Mouse (Mus musculus): ENCODE results near the gene Taar7a. TPM values are rescaled to one million over a fixed set of nuclear protein-coding genes. Genes with fewer than 3 reads are reported as not detected.

The Taar7a gene
- polyA plus RNA-seq, 1 experiment from 2014 or later: not detected

Other genes starting within 250 kb of the Taar7a start
- gene Rps12, start 206.2 kb downstream of the Taar7a start, polyA plus RNA-seq (2015; fragmentation: Nextera tagmentation; extraction: Ambion mirVana): 166 and 180 TPM in 2 replicates
- 16.7 and 20.1 TPM in 2 replicates for gene Slc18b1, start 196.5 kb downstream of the Taar7a start, polyA plus RNA-seq (2015; fragmentation: Nextera tagmentation; extraction: Ambion mirVana)
- 0.16 and 0.18 TPM in 2 replicates for gene Vnn3, start 142.0 kb downstream of the Taar7a start, polyA plus RNA-seq (2015; fragmentation: Nextera tagmentation; extraction: Ambion mirVana)
- gene Vnn1, start 98.8 kb downstream of the Taar7a start, polyA plus RNA-seq (2015; fragmentation: Nextera tagmentation; extraction: Ambion mirVana): 2.3 and 2.7 TPM in 2 replicates
- gene Taar1, start 73.1 kb downstream of the Taar7a start, polyA plus RNA-seq (2015; fragmentation: Nextera tagmentation; extraction: Ambion mirVana): not detected in 2 replicates
- gene Taar2, start 54.9 kb downstream of the Taar7a start, polyA plus RNA-seq (2015; fragmentation: Nextera tagmentation; extraction: Ambion mirVana): not detected in 2 replicates
- not detected in 2 replicates for gene Taar3, start 43.9 kb downstream of the Taar7a start, polyA plus RNA-seq (2015; fragmentation: Nextera tagmentation; extraction: Ambion mirVana)
- not detected in 2 replicates for gene Taar4, start 33.0 kb downstream of the Taar7a start, polyA plus RNA-seq (2015; fragmentation: Nextera tagmentation; extraction: Ambion mirVana)
- not detected in 2 replicates for gene Taar5, start 22.8 kb downstream of the Taar7a start, polyA plus RNA-seq (2015; fragmentation: Nextera tagmentation; extraction: Ambion mirVana)
- gene Taar6, start 7.8 kb downstream of the Taar7a start, polyA plus RNA-seq (2015; fragmentation: Nextera tagmentation; extraction: Ambion mirVana): not detected in 2 replicates
- not detected in 2 replicates for gene Taar7b, start 6.5 kb upstream of the Taar7a start, polyA plus RNA-seq (2015; fragmentation: Nextera tagmentation; extraction: Ambion mirVana)
- not detected in 2 replicates for gene Taar7d, start 33.7 kb upstream of the Taar7a start, polyA plus RNA-seq (2015; fragmentation: Nextera tagmentation; extraction: Ambion mirVana)
- not detected in 2 replicates for gene Taar7e, start 44.1 kb upstream of the Taar7a start, polyA plus RNA-seq (2015; fragmentation: Nextera tagmentation; extraction: Ambion mirVana)
- not detected in 2 replicates for gene Taar7f, start 56.0 kb upstream of the Taar7a start, polyA plus RNA-seq (2015; fragmentation: Nextera tagmentation; extraction: Ambion mirVana)
- not detected in 2 replicates for gene Taar8a, start 83.0 kb upstream of the Taar7a start, polyA plus RNA-seq (2015; fragmentation: Nextera tagmentation; extraction: Ambion mirVana)
- gene Taar8b, start 98.8 kb upstream of the Taar7a start, polyA plus RNA-seq (2015; fragmentation: Nextera tagmentation; extraction: Ambion mirVana): not detected in 2 replicates
- gene Taar8c, start 108.4 kb upstream of the Taar7a start, polyA plus RNA-seq (2015; fragmentation: Nextera tagmentation; extraction: Ambion mirVana): not detected in 2 replicates
- gene Taar9, start 116.1 kb upstream of the Taar7a start, polyA plus RNA-seq (2015; fragmentation: Nextera tagmentation; extraction: Ambion mirVana): not detected in 2 replicates
- gene Stx7, start 155.8 kb upstream of the Taar7a start, polyA plus RNA-seq (2015; fragmentation: Nextera tagmentation; extraction: Ambion mirVana): 77.3 and 87.4 TPM in 2 replicates
- gene Moxd1, start 230.0 kb upstream of the Taar7a start, polyA plus RNA-seq (2015; fragmentation: Nextera tagmentation; extraction: Ambion mirVana): 6.6 and 6.7 TPM in 2 replicates